Mouse (Mus musculus) gastrocnemius, postnatal 4 days (tissue): Measurements from ENCODE around the gene Abca8b. TPM values are rescaled to one million over a fixed set of nuclear protein-coding genes. Genes with fewer than 3 reads are reported as not detected.
"Not testable (repeated sequence)": the region's sequence is repeated elsewhere in the genome, so short reads cannot be mapped to it uniquely, and the experiment has no call there.

Experiments used
- DNase-seq, 2 experiments: peaks; one replicate each; pipeline ENCODE4 v3.0.0; 2021 to 2022; ENCODE audit warnings: low spot score in 2 of 2, mixed read lengths in 2 of 2
- total RNA-seq, 2 experiments: library from RNA; stranded (reverse); gene quantifications; 2 replicates each; pipeline ENCODE4 v1.2.3; 2021

Gene Abca8b
- total RNA-seq, 2 experiments from 2014 or later: 14.7 to 15.9 TPM

DNA sequence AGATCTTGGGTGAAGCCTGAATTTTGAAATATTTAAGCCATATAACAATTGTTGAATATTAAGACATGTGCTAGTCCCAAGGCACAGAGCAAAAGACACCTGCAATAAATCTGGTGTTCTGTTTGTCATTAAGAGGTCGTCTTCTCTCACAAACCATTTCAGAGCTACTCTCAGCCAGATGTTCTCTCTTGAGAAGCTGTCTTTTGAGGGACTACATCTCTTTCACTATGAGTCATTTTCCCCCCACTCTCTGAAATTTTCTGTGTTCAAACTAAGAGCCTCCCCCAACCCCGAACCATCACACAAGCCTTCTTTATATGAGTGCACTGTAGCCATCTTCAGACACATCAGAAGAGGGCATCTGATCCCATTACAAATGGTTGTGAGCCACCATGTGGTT lies 76.2 kb downstream of the Abca8b start:
- no peak for DNase-seq

DNA sequence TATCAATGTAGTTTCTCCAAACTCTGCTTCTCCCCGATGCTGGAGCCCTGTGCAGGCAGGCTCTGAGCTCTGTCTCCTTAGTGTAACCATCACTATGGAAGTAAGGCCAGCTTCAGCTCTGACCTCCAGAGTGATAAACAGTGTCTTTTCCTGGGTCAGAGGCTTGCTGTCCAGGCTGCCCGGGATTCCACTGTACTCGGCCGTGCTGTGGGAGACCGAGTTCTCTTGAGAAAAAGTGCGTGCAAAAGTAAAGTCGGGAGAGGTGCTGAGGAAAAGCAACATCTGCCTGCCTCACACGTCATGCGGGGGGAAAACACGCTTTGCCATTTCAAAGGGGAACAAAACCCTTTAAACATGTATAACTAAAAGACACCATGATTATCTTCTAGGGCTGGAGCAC lies 79.0 kb downstream of the Abca8b start:
- no peak for DNase-seq

DNA sequence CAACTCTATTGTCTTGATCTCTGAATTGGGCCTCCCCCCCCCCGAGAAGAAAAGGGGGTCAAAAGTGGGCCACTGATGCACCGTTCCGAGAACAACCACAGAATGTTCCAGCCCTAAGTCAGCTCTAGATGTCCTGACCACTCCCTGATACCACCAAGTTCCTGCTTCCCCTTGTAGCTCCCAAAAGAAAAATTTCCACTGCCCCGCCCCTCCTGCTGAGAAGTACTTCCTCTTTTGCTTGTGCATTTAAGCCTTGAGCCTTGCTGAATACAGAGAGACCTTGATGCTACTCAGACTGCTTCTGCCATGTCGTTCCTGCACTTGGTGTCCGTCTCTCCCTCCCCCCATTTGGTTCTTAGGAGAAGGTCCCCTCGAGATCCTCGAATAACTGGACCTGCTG lies 82.5 kb downstream of the Abca8b start:
- DNase-seq: not testable (repeated sequence)

DNA sequence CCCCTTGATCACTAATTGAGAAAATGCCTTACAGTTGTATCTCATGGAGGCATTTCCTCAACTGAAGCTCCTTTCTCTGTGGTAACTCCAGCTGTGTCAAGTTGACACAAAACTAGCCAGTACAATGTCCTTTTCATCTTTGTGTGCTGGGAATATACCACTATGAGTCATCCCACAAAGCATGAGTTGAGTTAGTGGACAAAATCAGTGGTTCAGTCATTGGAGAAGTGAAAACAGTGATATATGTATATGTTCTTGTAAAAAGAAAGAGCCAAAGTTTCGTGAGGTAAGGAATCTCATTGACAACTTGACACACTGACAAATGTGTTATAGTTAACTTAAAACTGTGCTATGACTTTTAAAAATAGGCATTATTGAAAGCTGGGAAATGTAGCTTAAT lies 83.5 kb downstream of the Abca8b start:
- DNase-seq: not testable (repeated sequence)

DNA sequence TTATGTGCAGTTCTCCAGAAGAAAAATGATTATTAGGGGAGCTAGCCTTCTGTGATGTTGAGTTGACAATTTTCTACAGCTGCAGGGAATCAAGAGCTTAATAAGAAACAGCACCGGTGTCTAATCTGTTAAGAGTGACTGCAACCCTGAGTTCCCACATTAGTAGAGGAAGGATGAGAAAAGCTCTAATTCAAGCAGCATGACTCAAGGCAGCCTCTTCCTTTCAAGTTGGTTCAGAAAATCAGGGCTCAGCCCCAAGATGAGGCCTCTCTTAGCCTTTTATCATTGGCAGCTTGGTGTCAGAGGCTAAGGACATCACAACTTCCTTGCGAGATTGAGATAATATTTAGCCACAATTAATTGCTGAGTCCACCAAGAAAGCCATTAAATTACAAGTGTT lies 85.8 kb downstream of the Abca8b start:
- DNase-seq: no peak

DNA sequence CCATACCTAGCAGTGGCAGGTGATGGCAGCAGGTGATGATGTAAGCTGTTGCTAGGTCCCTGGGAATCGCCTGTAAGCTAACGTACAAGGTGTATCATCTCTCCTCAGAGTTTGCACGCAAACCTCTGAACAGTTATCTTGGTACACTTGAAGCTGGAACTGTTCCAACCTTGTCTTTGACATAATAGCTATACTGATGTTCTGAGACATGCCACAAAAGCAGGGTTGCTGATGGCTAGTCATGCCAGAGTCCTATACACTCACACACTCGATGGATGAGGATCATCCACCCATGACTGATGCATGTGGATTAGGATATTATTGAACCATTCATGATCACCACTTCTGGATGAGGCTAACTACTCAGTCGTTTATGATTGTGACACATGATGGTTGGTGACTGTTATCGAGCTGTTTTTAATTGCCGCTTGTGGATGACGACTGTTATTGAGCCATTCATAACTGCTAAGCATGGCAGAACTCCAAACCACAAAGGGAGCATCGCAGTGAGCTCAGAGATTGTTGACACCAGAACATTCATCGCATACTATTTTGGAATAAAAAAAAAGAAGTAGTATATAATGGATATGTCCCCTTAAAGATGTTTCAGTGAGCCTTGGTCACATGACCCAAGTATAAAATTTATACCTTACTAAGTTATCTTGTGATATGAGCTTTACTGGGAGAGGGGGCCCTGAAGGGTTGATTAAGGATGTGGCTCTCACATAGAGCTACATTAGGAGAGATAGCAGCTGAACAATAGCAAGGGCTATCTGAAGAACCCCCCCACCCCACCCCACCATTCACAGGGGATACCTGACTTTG lies 87.2 kb downstream of the Abca8b start:
- DNase-seq: no peak

DNA sequence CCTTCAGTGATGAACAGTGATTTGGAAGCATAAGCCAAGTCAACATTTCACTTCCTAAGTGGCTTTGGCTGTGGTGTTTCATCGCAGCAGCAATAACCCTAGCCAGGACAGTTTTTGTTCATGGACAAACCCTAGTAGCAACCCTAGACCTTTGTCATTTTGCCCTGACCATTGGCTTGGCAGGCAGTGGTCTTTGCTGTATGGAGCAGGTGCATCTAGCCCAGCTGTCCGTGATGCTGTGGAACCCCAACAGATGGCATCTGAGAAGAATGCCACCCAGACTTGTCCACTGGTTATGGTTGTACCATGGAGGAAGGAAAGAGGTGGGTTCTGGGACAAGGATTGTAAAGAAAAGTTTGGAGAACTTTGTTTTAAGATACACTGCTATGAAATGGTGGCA lies 88.1 kb downstream of the Abca8b start:
- DNase-seq: no peak

DNA sequence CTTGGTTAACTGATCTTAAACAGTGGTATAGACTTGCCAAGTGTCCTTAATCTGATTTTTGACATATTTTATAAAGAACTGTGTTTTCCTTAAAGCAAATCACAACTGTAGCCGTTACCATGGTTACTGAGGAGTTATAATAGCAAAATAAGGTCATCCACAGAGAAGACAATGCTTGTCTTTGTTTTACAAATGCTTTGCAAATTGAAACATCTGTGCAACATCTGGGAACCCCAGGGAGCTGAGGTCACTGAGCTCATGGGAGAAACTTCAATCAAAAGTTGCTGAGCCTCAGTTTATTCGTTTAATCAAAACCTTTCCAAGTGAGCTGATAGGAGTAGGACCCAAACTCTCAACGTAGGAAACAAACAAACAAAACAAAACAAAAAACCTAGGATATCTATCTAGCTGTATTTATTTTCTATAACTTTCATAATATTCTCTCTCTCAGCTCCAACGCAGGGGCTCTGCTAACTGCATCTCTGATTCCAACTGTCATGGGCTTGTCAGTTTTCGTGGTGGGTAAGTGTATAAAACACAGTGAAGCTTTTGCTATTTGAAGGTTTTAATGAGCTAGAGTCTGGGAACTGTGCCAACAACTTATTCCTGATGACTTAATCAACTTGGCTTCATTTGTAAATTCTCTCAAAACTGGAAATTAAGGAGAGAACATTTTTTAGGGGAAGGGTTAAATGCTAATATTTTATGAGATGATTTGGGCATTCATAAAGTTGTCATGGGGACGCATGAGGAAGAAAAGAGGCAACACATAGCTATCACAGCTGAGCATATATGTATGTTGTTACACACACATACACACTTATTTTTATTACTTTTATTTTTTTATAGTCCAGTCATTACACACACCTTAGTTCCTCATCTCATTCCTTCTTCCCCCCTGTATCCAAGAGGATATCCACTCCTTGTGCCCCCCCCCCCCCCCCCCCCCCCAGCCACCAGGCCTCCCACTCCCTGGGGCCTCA lies 92.7 kb downstream of the Abca8b start:
- peak in 1 of 2 experiments; percentile 46 for DNase-seq

DNA sequence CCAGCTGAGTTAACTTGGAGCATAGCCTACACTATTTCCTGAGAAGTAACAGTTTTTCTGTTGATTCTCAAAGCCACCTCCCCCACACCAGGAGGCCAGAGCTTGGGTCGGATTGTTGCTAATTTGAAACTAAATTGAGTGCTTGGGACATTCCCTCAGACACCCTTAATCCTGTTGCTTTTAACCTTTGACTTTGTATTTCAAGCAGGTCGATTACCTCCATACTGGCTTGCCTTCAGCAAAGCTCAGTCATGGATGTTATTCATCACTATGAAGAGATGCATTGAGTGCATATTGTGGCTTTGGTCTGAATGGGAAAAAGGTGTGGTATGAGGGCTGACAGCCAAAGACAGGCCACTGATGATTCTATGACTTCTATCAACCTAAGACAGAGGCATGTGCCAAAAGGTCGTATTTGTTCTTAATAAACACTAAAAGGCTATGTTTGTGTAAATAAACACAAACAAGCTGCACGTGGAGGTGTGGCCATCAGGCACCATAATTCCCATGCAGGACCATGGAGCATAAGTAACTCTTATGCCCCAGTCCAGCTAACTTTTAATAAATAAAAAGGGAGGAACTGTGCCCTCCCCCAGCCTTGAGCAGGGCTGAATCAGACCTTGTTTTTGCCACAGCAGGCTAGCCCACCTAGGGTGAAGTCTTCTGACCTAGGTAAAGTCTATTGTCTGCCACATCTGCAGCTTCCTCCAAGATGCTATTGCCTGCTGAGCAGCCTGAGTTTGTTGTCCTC lies 95.0 kb downstream of the Abca8b start:
- DNase-seq: no peak

DNA sequence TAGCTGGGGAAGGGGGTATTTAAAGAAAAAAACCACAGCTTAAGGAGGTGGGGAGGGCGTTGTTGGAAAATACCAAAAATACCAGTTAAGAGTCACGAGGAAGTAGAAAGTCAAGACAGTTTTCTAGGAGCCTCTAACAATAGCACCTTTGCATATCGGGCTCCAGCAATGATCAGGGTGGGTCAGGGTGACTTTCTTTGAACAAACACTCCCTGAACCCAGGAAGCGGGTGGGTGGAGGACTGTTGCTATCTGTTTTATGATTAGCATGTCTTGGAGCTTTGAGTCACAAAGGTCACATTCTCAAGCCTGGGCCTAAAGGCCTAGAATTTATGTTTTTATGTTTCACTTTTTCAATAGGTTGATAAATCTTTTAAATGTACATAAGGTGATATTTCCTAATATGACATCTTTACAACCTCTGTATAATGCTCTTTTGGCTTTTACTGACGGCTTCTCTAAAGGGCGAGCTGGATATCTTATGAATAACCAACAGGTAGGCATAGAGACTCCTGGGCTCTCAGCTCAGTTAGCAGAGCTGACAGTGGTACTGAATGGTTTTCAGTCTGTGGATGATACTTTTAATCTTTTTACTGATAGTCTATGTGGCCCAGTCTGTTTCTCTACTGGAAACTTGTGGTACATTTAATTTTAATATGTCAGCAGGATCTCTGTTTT lies 96.7 kb downstream of the Abca8b start:
- DNase-seq: no peak

DNA sequence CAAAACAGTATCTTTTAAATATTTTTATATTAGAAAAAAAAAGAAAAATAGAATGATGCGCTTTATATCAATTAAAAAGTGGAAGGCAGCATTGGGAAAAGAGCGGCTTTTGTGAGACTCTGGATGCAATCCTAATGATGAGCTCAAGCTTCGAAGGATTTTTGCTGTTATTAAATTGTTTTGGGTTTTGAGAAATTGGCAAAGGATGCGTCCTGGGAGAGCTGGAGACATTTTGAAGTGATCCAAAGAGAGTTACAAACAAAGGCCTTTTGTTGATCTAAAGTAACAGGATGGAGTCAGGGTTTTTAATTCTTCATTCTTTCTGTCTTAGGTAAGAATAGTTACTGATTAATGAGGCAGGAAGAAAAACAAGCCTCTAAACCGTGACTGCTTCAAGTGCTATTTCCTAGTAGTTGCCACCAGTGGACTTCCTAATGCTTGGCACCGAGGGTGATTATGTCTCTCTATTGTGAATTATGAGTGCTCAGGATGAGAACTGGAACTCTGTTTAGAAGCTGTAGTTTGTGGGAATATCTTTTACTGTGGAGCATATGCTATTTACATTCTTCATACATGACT lies 99.6 kb downstream of the Abca8b start:
- DNase-seq: no peak

DNA sequence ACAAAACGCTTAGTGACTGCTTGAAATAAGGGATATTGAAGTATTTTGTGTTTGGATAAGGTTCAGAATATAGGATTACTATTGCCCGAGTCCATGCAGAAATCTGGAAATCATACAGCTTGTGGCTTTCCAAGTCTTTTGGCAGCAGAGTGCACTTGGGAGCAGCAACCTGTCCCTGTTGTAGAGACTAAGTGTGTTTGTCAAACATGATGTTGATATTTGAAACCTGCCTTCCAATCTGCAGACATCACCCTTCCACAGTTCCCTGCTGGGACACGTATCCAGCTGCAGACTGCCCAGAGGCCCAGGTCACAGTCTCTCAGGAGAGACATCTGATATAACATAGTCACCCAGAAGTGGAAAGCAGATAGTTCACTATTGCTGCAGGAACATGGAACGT lies 100.1 kb downstream of the Abca8b start:
- no peak for DNase-seq

DNA sequence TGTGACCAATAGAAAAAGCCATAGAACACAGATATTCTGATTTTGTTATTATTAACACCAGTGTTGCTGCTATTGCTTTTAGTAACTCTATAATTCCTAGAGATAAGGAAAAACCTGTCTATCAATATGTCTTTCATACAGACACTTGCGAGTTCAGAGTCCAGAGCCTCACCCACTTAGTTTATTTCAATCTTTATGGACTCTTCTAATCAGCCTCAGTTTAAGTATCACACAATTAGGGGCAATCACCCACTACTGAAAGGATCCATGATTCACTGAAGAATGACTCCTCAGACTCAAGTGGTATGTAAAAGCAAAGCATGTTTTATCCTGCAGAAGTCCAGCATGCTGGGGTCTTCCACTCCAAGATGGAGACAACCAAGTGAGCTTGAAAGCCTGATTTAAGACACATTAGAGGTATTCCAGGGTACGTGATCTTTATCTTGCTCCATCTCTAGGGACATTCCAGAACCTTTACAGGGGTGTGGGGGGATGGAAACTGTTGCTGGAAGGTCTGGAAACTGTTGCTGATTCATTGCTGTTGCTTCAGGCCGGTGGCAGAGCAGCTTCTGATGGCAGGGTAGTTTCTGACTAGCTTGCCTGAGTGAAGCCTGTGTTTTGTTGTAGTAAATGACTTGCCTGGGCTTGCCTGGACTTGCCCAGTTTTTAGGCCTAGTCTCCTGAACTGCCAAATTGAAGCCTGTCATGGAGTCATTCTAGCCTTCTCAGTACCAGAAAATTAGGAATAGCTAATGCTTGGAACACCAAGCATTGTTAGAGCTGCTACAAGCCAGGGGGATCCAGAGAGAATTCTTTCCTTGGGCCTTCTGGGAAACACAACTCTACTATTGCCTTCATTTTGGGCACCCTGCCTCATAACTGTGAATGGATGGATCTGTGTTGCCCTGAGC lies 101.5 kb downstream of the Abca8b start:
- DNase-seq: no peak

DNA sequence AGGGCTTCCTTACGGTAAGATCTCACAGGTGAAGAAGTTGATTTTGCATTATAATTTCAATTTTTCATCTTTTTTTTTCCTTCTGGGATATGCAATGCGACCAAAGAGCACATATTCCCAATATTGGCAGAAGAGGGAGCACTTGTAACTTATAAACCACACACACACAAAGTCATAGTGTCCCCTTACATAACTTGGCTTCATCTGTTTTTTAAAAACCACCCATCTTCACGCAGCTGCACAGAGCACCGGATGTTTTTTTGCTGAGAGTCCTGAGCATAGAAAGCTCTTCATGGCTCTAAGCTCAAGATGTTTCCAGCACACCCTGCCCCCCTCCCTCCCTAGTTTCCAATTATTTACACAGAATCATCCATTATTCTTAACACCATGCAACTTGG lies 103.7 kb downstream of the Abca8b start:
- no peak for DNase-seq

DNA sequence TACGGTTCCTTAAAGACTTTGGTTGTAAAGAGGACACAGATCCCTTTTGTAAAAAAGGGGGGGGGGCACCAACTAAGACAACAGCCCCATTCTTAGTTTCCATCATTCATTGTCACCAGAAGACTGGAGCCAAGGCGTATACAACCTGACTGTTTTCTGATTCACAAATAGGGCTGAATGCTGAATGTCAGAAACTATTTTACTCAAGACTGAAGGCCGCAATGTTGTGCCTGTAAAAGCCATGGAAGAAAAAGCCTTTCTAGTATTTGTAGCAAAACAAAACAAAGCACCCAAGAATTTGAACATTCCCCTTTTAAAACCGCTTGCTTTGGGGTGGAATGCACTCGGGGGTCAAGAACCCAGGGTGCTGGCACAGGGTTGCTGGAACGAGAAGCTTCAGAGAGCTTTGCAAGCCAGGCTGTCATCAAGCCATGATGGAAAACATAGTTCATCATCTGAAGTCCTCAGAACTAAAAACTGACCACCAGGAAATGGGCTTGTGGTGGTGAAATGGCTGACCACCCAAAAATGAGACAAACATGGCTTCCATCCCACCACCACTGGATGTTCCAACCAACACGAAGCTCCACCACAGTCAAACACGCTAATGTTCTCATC lies 104.2 kb downstream of the Abca8b start:
- no peak for DNase-seq

DNA sequence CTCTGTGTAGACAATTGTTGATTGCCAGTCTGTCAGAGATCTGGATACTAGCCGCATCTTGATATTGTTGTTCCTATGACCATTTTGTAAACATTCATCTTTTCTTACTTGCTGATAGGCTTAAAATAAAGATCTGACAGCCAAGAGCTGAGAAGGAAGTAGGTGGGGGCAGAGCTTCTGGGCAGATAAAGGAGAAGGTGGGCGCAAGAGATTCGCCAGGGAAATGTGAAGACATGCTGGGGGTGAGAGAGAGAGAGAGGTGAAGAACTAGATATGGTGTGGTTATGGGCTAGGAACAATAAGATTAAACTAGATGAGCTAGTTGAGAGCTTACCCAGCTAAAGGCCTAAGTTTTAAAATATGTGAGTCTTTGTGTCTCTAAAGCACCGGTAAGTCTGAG lies 106.0 kb downstream of the Abca8b start:
- no peak for DNase-seq

DNA sequence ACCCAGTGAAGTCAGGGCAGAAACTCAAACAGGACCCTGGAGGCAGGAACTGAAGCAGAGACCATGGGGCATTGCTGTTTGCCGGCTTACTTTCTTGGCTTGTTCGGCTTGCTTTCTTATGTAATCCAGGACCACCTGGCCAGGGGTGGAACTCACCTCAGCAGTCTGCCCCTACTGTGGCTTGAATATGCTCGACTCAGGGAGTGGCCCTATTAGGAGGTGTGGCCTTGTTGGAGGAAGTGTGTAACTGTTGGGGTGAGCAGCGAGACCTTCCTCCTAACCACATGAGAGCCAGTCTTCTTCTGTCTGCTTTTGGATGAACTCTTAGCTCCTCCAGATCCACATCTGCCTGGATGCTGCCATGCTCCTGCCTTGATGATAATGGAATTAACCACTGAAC lies 108.9 kb downstream of the Abca8b start:
- DNase-seq: no peak

DNA sequence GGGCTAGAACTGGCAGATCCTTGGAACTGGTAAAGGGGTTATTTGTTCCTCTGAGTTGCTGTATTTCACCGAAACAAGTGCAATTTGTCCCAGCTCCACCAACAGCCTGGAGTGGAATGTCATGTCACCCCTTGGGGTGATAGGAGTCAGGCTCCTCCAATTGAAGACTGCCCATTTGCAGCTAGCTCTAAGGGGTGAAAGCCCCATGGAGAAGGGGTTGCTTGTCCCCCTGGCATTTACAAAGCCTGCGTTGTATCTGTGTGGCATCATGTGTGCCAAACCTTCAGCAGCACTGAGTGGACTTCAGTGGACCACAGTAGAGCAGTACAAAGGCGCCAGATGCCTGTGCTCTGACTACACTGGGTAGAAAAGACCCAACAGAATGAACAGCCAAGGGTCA lies 110.1 kb downstream of the Abca8b start:
- no peak for DNase-seq

DNA sequence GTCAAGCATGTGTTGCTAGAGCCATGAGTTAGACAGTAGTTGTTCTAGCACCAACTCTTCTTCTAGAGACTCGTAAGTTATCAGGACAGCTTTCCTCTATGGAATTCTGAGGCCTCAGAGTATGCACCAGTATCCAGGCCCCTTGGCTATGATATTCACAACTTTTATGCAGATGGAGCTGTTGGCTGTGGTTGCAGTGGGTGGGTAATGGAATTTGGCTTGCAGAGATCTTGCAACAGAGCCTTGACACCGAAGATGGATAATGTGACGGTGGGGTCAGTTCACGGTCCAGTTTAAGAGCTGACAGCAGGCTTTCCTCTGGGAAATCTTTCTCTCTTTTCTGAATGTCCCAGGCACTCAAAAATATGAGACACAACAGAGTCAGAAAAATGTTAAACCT lies 110.8 kb downstream of the Abca8b start:
- DNase-seq: peak in 1 of 2 experiments; percentile 57
